Mouse (Mus musculus) bone marrow macrophage, adult 2 months (primary cell): ENCODE measurements around the gene Ttc23.

Source experiments
- CTCF ChIP-seq: IDR thresholded peaks from 2 replicates; pipeline ENCODE4 v1.5.1; 2012; ENCODE audit warnings: low read depth, mild to moderate bottlenecking, low read length, moderate library complexity
- POLR2A ChIP-seq: IDR thresholded peaks from 2 replicates; pipeline ENCODE4 v1.6.1; 2012; ENCODE audit warnings: mild to moderate bottlenecking, low read depth, low read length, borderline replicate concordance

DNA sequence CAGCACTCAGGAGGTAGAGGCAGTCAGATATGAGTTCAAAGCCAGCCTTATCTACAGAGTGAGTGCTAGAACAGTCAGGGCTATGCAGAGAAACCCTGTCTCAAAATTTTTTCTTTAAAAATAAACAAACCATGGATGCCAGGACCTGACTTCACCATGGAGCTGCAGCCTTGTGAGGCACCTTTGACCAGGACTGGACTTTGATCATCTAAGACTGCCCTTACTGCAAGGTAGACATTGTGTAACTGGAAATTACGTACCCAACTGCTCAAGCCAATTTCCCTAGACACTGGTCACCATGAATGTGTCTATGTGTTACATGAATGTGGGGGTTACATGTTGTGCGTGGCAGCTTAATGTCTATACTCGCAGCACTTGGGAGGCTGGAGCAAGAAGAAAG is 13.0 kb upstream of the Ttc23 start:
- no peak for TF ChIP-seq POLR2A
- no peak for TF ChIP-seq CTCF
